26 mouse cellular contexts compared by ENCODE assay signal in genomic region chr13:72593310-72593709, GRCm38 (mm10). TPM values are rescaled to one million over a fixed set of nuclear protein-coding genes. Genes with fewer than 3 reads are reported as not detected.
DNase-seq lines count a peak whose midpoint lies in the region; ATAC-seq and TF ChIP-seq lines count a peak whose summit lies in the region.
"Had no signal": no experiment of that assay in that cellular context is flagged by ENCODE, and none has a peak within 500 bp of the region (broad histone marks: within the 10 kb centered on the region; RNA-seq: fewer than 3 reads in every experiment).

No protein-coding gene starts in this region.

- H3K27ac ChIP-seq in heart, embryonic 10.5 days, result no peak overlapping the region
- 0 out of 2 replicates have a peak overlapping the region, but pooled peaks have one; percentile 27 for H3K27ac ChIP-seq in lung, embryonic 16.5 days (ENCODE audit: low read length)
- H3K27ac ChIP-seq in stomach, embryonic 14.5 days (ENCODE audit: low read length), result no peak overlapping the region
- no peak overlapping the region for H3K27ac ChIP-seq in stomach, postnatal 0 days (replicated peaks)
- H3K27ac ChIP-seq: forebrain, embryonic 10.5 days; forebrain, embryonic 13.5 days; hindbrain, embryonic 12.5 days had no signal

- no peak for TF ChIP-seq CTCF in stomach, postnatal 0 days (IDR thresholded peaks at IDR 0.05; ENCODE audit: low read depth)

- DNase-seq in heart, embryonic 10.5 days (ENCODE audit: low spot score), result peak; percentile 14
- no peak for DNase-seq in heart, adult 8-10 months (ENCODE audit: low spot score)
- DNase-seq in lung, postnatal 25 days (ENCODE audit: low spot score), result no peak
- no peak for DNase-seq in stomach, postnatal 0 days (ENCODE audit: low spot score)
- DNase-seq in urinary bladder, postnatal 25 days (ENCODE audit: low spot score), result no peak
- DNase-seq: adrenal gland, postnatal 10 days; adrenal gland, postnatal 36 days; B cell, adult 2 months; cerebellum, adult 18-20 months; cerebellum, adult 9-10 months; cerebellum, postnatal 14 days; gastrocnemius, postnatal 10 days; gastrocnemius, postnatal 36 days had no signal

- H3K4me1 ChIP-seq in heart, embryonic 10.5 days, result no peaks in the 10 kb centered on the region; the same call in 1 of the 2 replicates
- peaks cover 5% of the 10 kb centered on the region for H3K4me1 ChIP-seq in lung, embryonic 16.5 days (replicated peaks; ENCODE audit: control insufficient read depth, insufficient read depth, low read length)
- H3K4me1 ChIP-seq in stomach, embryonic 14.5 days (ENCODE audit: control insufficient read depth, insufficient read depth, low read length), result no peaks in the 10 kb centered on the region
- H3K4me1 ChIP-seq in stomach, postnatal 0 days (replicated peaks; ENCODE audit: control insufficient read depth, insufficient read depth), result no peaks in the 10 kb centered on the region
- H3K4me1 ChIP-seq: forebrain, embryonic 10.5 days; forebrain, embryonic 13.5 days; hindbrain, embryonic 12.5 days had no signal

- 66% methylated on average over 6 of the region's 6 CpGs for whole genome bisulfite sequencing in heart, embryonic 10.5 days
- WGBS in lung, embryonic 16.5 days, result 24% methylated on average over 6 of the region's 6 CpGs
- WGBS in stomach, embryonic 14.5 days, result 40% methylated on average over 6 of the region's 6 CpGs
- 40% methylated on average over 6 of the region's 6 CpGs for WGBS in stomach, postnatal 0 days

- H3K27me3 ChIP-seq in heart, embryonic 10.5 days (ENCODE audit: insufficient read depth, poor library complexity, severe bottlenecking), result no peaks in the 10 kb centered on the region
- H3K27me3 ChIP-seq in lung, embryonic 16.5 days (ENCODE audit: control insufficient read depth, insufficient read depth, low read depth, low read length), result no peaks in the 10 kb centered on the region
- H3K27me3 ChIP-seq in stomach, embryonic 14.5 days (ENCODE audit: control insufficient read depth, insufficient read depth, low read length), result no peaks in the 10 kb centered on the region
- H3K27me3 ChIP-seq in stomach, postnatal 0 days (ENCODE audit: control insufficient read depth, insufficient read depth, low read length), result no peaks in the 10 kb centered on the region
- H3K27me3 ChIP-seq: CH12.LX; forebrain, embryonic 13.5 days; Patski had no signal

- no peaks in the 10 kb centered on the region for H3K36me3 ChIP-seq in heart, embryonic 10.5 days
- no peaks in the 10 kb centered on the region for H3K36me3 ChIP-seq in lung, embryonic 16.5 days (ENCODE audit: control insufficient read depth, insufficient read depth, low read length)
- no peaks in the 10 kb centered on the region for H3K36me3 ChIP-seq in stomach, embryonic 14.5 days (ENCODE audit: control insufficient read depth, insufficient read depth, low read length)
- H3K36me3 ChIP-seq in stomach, postnatal 0 days (ENCODE audit: control insufficient read depth, insufficient read depth, low read length), result no peaks in the 10 kb centered on the region
- H3K36me3 ChIP-seq: forebrain, embryonic 10.5 days; G1E; hindbrain, embryonic 12.5 days had no signal

- TF ChIP-seq EP300 in stomach, postnatal 0 days (optimal IDR thresholded peaks at IDR 0.05), result no peak

- no peaks in the 10 kb centered on the region for H3K9me3 ChIP-seq in heart, embryonic 10.5 days
- no peaks in the 10 kb centered on the region for H3K9me3 ChIP-seq in lung, embryonic 16.5 days (ENCODE audit: control insufficient read depth, low read length)
- no peaks in the 10 kb centered on the region for H3K9me3 ChIP-seq in stomach, embryonic 14.5 days (ENCODE audit: control insufficient read depth, low read depth, low read length)
- H3K9me3 ChIP-seq in stomach, postnatal 0 days (ENCODE audit: control insufficient read depth, low read length), result no peaks in the 10 kb centered on the region
- H3K9me3 ChIP-seq: forebrain, embryonic 10.5 days; forebrain, embryonic 13.5 days; hindbrain, embryonic 12.5 days had no signal

- H3K4me2 ChIP-seq in lung, embryonic 16.5 days (ENCODE audit: low read depth, low read length), result peak overlapping the region; percentile 32
- no peak overlapping the region for H3K4me2 ChIP-seq in stomach, embryonic 14.5 days (replicated peaks; ENCODE audit: low read depth, low read length)
- no peak overlapping the region for H3K4me2 ChIP-seq in stomach, postnatal 0 days (replicated peaks; ENCODE audit: low read depth)
- H3K4me2 ChIP-seq: forebrain, embryonic 13.5 days; hindbrain, embryonic 12.5 days had no signal

- H3K9ac ChIP-seq in lung, embryonic 16.5 days (ENCODE audit: low read length), result no peak overlapping the region
- H3K9ac ChIP-seq in stomach, embryonic 14.5 days (replicated peaks; ENCODE audit: low read depth, low read length), result no peak overlapping the region
- H3K9ac ChIP-seq in stomach, postnatal 0 days (ENCODE audit: low read length), result no peak overlapping the region
- H3K9ac ChIP-seq: forebrain, embryonic 13.5 days; hindbrain, embryonic 12.5 days had no signal

- peak; percentile 88 for ATAC-seq in lung, embryonic 16.5 days (ENCODE audit: low read depth)
- ATAC-seq in stomach, embryonic 14.5 days (ENCODE audit: insufficient number of reproducible peaks, insufficient read depth, low FRiP score, low read depth), result 0 out of 2 replicates have a peak, but pooled peaks have one; percentile 18
- no peak for ATAC-seq in stomach, postnatal 0 days (ENCODE audit: low FRiP score, low TSS enrichment)
- ATAC-seq: forebrain, embryonic 13.5 days; forebrain, embryonic 16.5 days; hindbrain, embryonic 16.5 days; Patski had no signal

- H3K4me3 ChIP-seq in heart, embryonic 10.5 days, result no peak overlapping the region
- H3K4me3 ChIP-seq in lung, embryonic 16.5 days (ENCODE audit: low read length), result no peak overlapping the region
- no peak overlapping the region for H3K4me3 ChIP-seq in stomach, embryonic 14.5 days (ENCODE audit: low read depth, low read length)
- H3K4me3 ChIP-seq in stomach, postnatal 0 days (ENCODE audit: low read depth, low read length), result no peak overlapping the region
- H3K4me3 ChIP-seq: forebrain, embryonic 10.5 days; forebrain, embryonic 13.5 days; hindbrain, embryonic 12.5 days had no signal

RNA-seq across cellular contexts. Expression of gene Irx2, which starts 35.3 kb away (rescaled TPM):
- polyA plus RNA-seq in heart, embryonic 10.5 days (2016; fragmentation: Nextera tagmentation; extraction: Ambion mirVana), result 10.1 and 12.8 TPM in 2 replicates
- 1 to 10 TPM; 3.8 to 7.4 (median 4.9) TPM for total RNA-seq in heart, adult 8-10 months (2022)
- 14.9 and 17.3 TPM in 2 replicates for polyA plus RNA-seq in lung, embryonic 16.5 days (2015; fragmentation: Nextera tagmentation; extraction: Ambion mirVana)
- polyA plus RNA-seq in stomach, embryonic 14.5 days (2014; fragmentation: Nextera tagmentation; extraction: Ambion mirVana), result 1.9 and 3.3 TPM in 2 replicates
- polyA plus RNA-seq in stomach, postnatal 0 days (2015; fragmentation: Nextera tagmentation; extraction: Ambion mirVana), result 11.1 and 12.5 TPM in 2 replicates
- total RNA-seq: CH12.LX; gastrocnemius, adult 18-20 months; gastrocnemius, postnatal 36 days; granulocyte monocyte progenitor cell, adult 5-6 weeks; hematopoietic stem cell, adult 5-6 weeks had no signal
- polyA plus RNA-seq: G1E had no signal
